Mouse (Mus musculus) myocyte (in vitro differentiated cells): ENCODE measurements at regions not wholly inside any gene's neighbourhood (a gene's known extent, or its start where the extent isn't known, plus 50 kb on each side); places are given as distances from the start of the nearest gene placed in this dataset.
"Not testable (repeated sequence)": the region's sequence is repeated elsewhere in the genome, so short reads cannot be mapped to it uniquely, and the experiment has no call there.

Source experiments
- H3K27me3 ChIP-seq: one replicate; pipeline ENCODE4 v1.6.1; 2011; ENCODE audit not compliant: control insufficient read depth, insufficient read depth, insufficient read length
- H3K36me3 ChIP-seq: one replicate; pipeline ENCODE4 v1.6.1; 2011; ENCODE audit not compliant: control insufficient read depth, insufficient read depth
- H3K4me2 ChIP-seq: one replicate; pipeline ENCODE4 v1.6.1; 2011; ENCODE audit warnings: low read depth, control low read depth
- H3K4me3 ChIP-seq: one replicate; pipeline ENCODE4 v1.5.1; 2011; ENCODE audit warnings: mild to moderate bottlenecking, control low read depth, moderate library complexity
- H3K79me2 ChIP-seq: one replicate; pipeline ENCODE4 v1.6.1; 2011; ENCODE audit not compliant: control insufficient read depth, insufficient read depth
- H3ac ChIP-seq: one replicate; pipeline ENCODE4 v1.6.1; 2011; ENCODE audit not compliant: control insufficient read depth, insufficient read length
- CEBPB ChIP-seq: IDR thresholded peaks from 2 replicates; pipeline ENCODE4 v1.6.1; 2011; ENCODE audit warnings: mild to moderate bottlenecking, moderate library complexity; ENCODE audit not compliant: poor library complexity, insufficient read depth, severe bottlenecking
- E2F4 ChIP-seq: IDR thresholded peaks from one replicate; pipeline ENCODE4 v1.6.1; 2011; ENCODE audit warnings: mild to moderate bottlenecking, control low read depth, moderate library complexity; ENCODE audit not compliant: insufficient read depth
- MAX ChIP-seq: IDR thresholded peaks from one replicate; pipeline ENCODE4 v1.6.1; 2011; ENCODE audit warnings: low read depth, mild to moderate bottlenecking, control low read depth
- MYOD1 ChIP-seq, 3 experiments: IDR thresholded peaks; one replicate each; pipeline ENCODE4 v1.6.1; 2011; ENCODE audit warnings: control low read depth in 2 of 3, low read depth in 2 of 3, mild to moderate bottlenecking in 2 of 3, moderate library complexity in 1 of 3; ENCODE audit not compliant: insufficient read length in 2 of 3, control insufficient read depth in 1 of 3
- MYOG ChIP-seq, 3 experiments: IDR thresholded peaks; one replicate each; pipeline ENCODE4 v1.6.1; 2011; ENCODE audit warnings: control low read depth in 2 of 3, low read depth in 2 of 3, mild to moderate bottlenecking in 2 of 3; ENCODE audit not compliant: insufficient read length in 2 of 3, control insufficient read depth in 1 of 3, insufficient read depth in 1 of 3
- POLR2A ChIP-seq: IDR thresholded peaks from one replicate; pipeline ENCODE4 v1.6.1; 2011; ENCODE audit warnings: low read depth, mild to moderate bottlenecking, control low read depth, moderate library complexity; ENCODE audit not compliant: insufficient read length
- POLR2AphosphoS2 ChIP-seq: IDR thresholded peaks from one replicate; pipeline ENCODE4 v1.6.1; 2011; ENCODE audit warnings: low read depth, control low read depth; ENCODE audit not compliant: insufficient read length
- REST ChIP-seq: IDR thresholded peaks from one replicate; pipeline ENCODE4 v1.6.1; 2011; ENCODE audit warnings: mild to moderate bottlenecking, control low read depth, moderate library complexity; ENCODE audit not compliant: insufficient read depth, insufficient read length
- SRF ChIP-seq: IDR thresholded peaks from one replicate; pipeline ENCODE4 v1.6.1; 2011; ENCODE audit warnings: low read depth; ENCODE audit not compliant: control insufficient read depth, insufficient read length
- TCF12 ChIP-seq: IDR thresholded peaks from one replicate; pipeline ENCODE4 v1.6.1; 2011; ENCODE audit warnings: mild to moderate bottlenecking, control low read depth; ENCODE audit not compliant: poor library complexity, insufficient read depth, severe bottlenecking
- TCF3 ChIP-seq: IDR thresholded peaks from one replicate; pipeline ENCODE4 v1.6.1; 2011; ENCODE audit warnings: low read depth, control low read depth; ENCODE audit not compliant: insufficient read length
- USF1 ChIP-seq: IDR thresholded peaks from one replicate; pipeline ENCODE4 v1.6.1; 2011; ENCODE audit warnings: low read depth, mild to moderate bottlenecking, control low read depth, moderate library complexity

GRCm38 (mm10) chr10:57037641-57038040, 448.5 kb upstream of the Hsf2 start:
- TF ChIP-seq USF1 (no peak), MYOD1 (IDR thresholded peaks at IDR 0.05; ENCODE audit: control insufficient read depth in 1 of 3, insufficient read length in 2 of 3, low read depth in 2 of 3) (no peak), REST (no peak), POLR2AphosphoS2 (no peak), MAX (no peak), MYOG (IDR thresholded peaks at IDR 0.05; ENCODE audit: control insufficient read depth in 1 of 3, insufficient read depth in 1 of 3, insufficient read length in 2 of 3, low read depth in 2 of 3) (no peak), POLR2A (no peak), SRF (no peak), E2F4 (no peak), CEBPB (no peak), TCF12 (no peak), TCF3 (no peak)
- Histone ChIP-seq H3ac (no peak overlapping the region), H3K27me3 (no peaks in the 10 kb centered on the region), H3K4me3 (no peak overlapping the region), H3K79me2 (no peaks in the 10 kb centered on the region), H3K4me2 (no peak overlapping the region), H3K36me3 (no peaks in the 10 kb centered on the region)

- Histone ChIP-seq H3K4me2 (no peak overlapping the region), H3K36me3 (no peaks in the 10 kb centered on the region), H3K79me2 (no peaks in the 10 kb centered on the region), H3K4me3 (no peak overlapping the region), H3ac (no peak overlapping the region), H3K27me3 (no peaks in the 10 kb centered on the region)
- TF ChIP-seq TCF3 (no peak), SRF (no peak), MYOD1 (IDR thresholded peaks at IDR 0.05; ENCODE audit: control insufficient read depth in 1 of 3, insufficient read length in 2 of 3, low read depth in 2 of 3) (no peak), TCF12 (no peak), USF1 (no peak), E2F4 (no peak), POLR2AphosphoS2 (no peak), REST (no peak), POLR2A (no peak), MAX (no peak), CEBPB (no peak), MYOG (IDR thresholded peaks at IDR 0.05; ENCODE audit: control insufficient read depth in 1 of 3, insufficient read depth in 1 of 3, insufficient read length in 2 of 3, low read depth in 2 of 3) (no peak)
Measured at GRCm38 (mm10) chr10:57040201-57040600, 446.0 kb upstream of the Hsf2 start.

- Histone ChIP-seq H3K4me3 (no peak overlapping the region), H3K4me2 (no peak overlapping the region), H3ac (no peak overlapping the region), H3K79me2 (no peaks in the 10 kb centered on the region), H3K27me3 (no peaks in the 10 kb centered on the region), H3K36me3 (no peaks in the 10 kb centered on the region)
- TF ChIP-seq MYOD1 (IDR thresholded peaks at IDR 0.05; ENCODE audit: control insufficient read depth in 1 of 3, insufficient read length in 2 of 3, low read depth in 2 of 3) = no peak
- no peak for TF ChIP-seq REST
- no peak for TF ChIP-seq CEBPB
- TF ChIP-seq MAX = no peak
- no peak for TF ChIP-seq POLR2A
- TF ChIP-seq TCF3 = no peak
- TF ChIP-seq USF1 = no peak
Measured at GRCm38 (mm10) chr10:57046021-57046420, 440.2 kb upstream of the Hsf2 start.

GRCm38 (mm10) chr10:57046891-57047290, 439.3 kb upstream of the Hsf2 start:
- TF ChIP-seq USF1 (no peak), TCF3 (no peak), POLR2A (no peak), SRF (no peak), MAX (no peak), TCF12 (no peak), MYOG (IDR thresholded peaks at IDR 0.05; ENCODE audit: control insufficient read depth in 1 of 3, insufficient read depth in 1 of 3, insufficient read length in 2 of 3, low read depth in 2 of 3) (no peak), MYOD1 (IDR thresholded peaks at IDR 0.05; ENCODE audit: control insufficient read depth in 1 of 3, insufficient read length in 2 of 3, low read depth in 2 of 3) (no peak), CEBPB (no peak), POLR2AphosphoS2 (no peak), E2F4 (no peak), REST (no peak)
- Histone ChIP-seq H3K79me2 (no peaks in the 10 kb centered on the region), H3K36me3 (no peaks in the 10 kb centered on the region), H3K4me3 (no peak overlapping the region), H3K4me2 (no peak overlapping the region), H3K27me3 (no peaks in the 10 kb centered on the region), H3ac (no peak overlapping the region)

GRCm38 (mm10) chr10:57047719-57048118, 438.5 kb upstream of the Hsf2 start:
- Histone ChIP-seq H3K4me2 (no peak overlapping the region), H3K27me3 (no peaks in the 10 kb centered on the region), H3K79me2 (no peaks in the 10 kb centered on the region), H3K36me3 (no peaks in the 10 kb centered on the region), H3ac (no peak overlapping the region), H3K4me3 (no peak overlapping the region)
- no peak for TF ChIP-seq MYOD1 (IDR thresholded peaks at IDR 0.05; ENCODE audit: control insufficient read depth in 1 of 3, insufficient read length in 2 of 3, low read depth in 2 of 3)
- TF ChIP-seq MYOG (IDR thresholded peaks at IDR 0.05; ENCODE audit: control insufficient read depth in 1 of 3, insufficient read depth in 1 of 3, insufficient read length in 2 of 3, low read depth in 2 of 3) = no peak
- TF ChIP-seq CEBPB = no peak
- no peak for TF ChIP-seq USF1
- TF ChIP-seq TCF3 = no peak
- no peak for TF ChIP-seq REST
- no peak for TF ChIP-seq SRF
- TF ChIP-seq POLR2AphosphoS2 = no peak
- no peak for TF ChIP-seq TCF12
- TF ChIP-seq POLR2A = no peak
- no peak for TF ChIP-seq E2F4
- TF ChIP-seq MAX = no peak

- H3ac ChIP-seq, H3K79me2 ChIP-seq, H3K36me3 ChIP-seq, H3K4me3 ChIP-seq, H3K4me2 ChIP-seq, H3K27me3 ChIP-seq: not testable (repeated sequence)
Measured at GRCm38 (mm10) chr10:57053375-57053774, 432.8 kb upstream of the Hsf2 start.
